Mouse (Mus musculus) thymus, postnatal 0 days (tissue): ENCODE measurements around the gene Avpr1a. TPM values are rescaled to one million over a fixed set of nuclear protein-coding genes. Genes with fewer than 3 reads are reported as not detected.

Experiments used
- DNase-seq: peaks from one replicate; pipeline ENCODE4 v3.0.0-alpha.2; 2015; ENCODE audit warnings: low spot score
- polyA plus RNA-seq: library from polyadenylated mRNA; unstranded; fragments of >200 nt; fragmentation: Nextera tagmentation; extraction: Ambion mirVana; gene quantifications from 2 replicates; pipeline ENCODE4 v1.2.1, GENCODE M21; 2015

The Avpr1a gene
- 0.90 and 1.5 TPM in 2 replicates for polyA plus RNA-seq

DNA sequence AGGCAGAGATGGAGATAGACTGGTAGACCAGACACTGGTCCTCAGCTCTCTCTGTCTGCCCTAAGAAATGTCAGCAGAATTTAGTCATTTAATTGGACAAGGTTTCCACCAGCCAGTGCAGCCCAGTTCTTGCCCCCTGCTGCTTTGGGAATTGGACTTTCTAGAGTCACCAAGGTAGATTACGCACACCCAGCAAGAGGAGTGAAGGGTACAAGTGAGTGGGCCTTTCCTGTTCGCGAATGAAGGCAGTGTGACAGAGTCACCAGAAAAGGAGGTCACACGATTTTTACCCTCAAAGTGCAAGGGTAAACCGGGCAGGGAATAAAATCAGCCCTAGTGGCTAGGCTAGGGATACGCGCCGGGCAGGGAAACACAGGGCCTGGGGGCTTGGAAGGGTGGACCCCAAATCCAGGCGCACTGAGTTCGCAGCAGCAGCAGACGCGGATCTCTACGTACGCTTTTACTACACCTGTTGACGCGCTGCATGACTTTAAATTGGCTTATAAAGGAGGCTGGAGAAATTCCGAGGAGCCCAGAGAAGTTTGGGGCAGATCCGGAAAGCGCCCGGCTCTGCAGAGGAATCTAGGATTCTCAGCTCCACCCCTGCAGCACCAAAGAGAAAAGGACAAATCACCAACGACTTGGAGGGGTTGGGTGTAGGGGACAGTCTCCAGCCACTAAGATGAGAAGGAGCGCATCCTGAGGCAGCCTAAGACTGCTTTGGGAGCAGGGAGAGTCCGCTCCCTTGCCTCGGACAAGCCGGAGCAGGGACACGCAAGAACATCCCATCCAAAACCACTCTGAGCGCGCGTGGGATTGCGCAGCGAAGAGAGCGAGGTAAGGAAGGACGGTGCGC, at the start of gene Avpr1a:
Avpr1a (plus strand) TSS at position 639 of the 856 bp plus-strand sequence.
- peak; percentile 2 for DNase-seq

DNA sequence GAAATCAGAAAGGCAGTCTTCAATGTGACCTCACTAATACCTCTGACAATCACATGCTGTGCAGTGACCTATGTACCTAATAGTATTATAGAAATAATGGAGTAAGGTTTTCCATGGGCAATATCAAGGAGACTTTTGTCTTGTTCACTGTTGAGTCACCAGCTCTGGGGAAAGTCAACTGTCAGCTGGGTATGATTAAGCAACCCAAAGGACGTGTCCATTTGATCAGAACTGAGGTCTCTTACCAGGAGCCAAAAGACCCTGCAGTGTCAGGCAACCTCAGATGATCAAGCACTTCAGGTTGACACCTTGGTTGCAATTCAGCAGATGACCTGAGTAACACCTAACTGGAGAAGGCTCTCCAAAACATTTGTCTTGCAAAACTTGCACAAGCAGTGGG, 46.0 kb upstream of the Avpr1a start:
- no peak for DNase-seq

DNA sequence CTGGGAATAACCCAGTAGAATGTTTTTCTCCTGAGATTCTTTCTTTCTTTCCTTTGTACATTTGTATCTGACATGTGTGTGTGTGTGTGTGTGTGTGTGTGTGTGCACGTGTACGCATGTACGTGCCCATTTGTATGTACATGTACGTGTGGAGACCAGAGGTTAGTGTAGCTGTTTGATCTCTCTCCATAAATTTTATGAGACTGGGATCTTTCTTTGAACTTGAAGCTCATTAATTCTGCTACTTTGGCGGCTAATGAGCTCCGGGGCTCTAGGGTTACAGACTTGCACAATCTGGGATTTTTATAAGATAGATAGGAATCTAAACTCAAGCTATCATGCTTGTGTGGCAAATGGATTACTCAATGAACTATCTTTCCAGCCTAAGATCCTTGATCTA, 42.0 kb upstream of the Avpr1a start:
- DNase-seq: no peak

DNA sequence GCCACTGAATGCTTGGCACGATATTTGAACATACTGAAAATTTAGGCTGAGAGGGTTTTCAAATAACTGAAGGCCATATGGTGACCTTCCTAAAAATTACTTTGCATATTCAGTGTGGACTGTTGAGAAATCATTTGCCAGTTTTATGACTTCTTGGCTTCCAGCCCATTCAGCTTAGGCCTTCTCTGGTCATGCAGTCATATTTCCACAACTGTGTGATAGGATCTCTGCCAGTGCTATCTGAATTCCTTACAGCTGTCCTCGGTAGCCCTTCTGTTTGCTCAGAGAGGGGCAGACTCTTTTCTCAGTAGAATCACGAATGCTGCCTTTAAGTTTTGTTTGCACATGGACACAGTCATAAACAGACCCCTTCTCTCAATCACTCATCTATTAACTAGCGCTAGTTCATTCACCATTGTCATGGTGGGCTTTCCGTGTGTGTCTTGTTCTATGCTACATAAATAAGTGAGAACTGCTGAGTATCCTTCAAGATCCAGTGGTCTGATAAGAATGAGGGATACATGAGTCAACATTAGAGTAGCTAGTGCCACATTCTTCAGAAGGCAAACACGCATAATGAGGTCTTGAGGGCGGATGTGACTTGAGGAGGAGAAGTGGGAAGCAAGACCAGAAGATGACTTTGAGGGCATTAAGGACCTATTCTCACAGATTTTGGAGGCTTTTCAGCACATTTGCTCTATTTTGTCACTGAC, 39.4 kb upstream of the Avpr1a start:
- no peak for DNase-seq

DNA sequence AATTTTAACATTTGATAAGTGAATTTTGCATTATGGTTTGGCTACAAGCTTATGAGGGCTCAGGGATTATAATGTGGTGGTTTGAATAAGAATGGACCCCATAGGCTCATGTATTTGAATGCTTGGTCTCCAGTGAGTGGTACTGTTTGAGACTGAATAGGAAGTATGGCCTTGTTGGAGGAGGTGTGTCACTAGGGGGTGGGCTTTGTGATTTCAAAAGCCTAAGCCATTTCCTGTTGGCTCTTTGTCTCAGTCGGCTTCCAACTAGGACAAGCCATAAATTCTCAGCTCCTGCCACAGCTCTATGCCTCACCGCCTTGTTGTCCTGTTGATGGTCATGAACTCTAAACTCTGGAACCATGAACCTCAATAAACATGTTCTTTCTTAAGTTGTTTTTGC, 37.5 kb upstream of the Avpr1a start:
- DNase-seq: no peak

DNA sequence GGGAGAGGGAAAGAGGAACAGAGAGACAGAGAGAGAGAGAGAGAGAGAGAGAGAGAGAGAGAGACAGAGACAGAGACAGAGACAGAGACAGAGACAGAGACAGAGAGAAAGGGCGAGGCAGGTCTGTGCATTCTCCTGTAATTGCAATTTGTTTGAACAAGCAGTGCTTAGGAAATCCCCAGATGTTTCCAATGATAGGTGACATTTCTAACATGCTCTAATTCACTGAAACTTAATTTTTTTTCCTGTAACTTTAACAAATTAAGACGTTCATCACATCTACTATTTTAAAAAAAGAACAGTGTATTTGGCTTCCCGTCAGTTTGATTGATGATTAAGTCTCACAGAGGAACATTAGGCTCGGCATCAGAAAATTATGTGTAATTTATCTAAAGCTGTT, 15.6 kb upstream of the Avpr1a start:
- no peak for DNase-seq

DNA sequence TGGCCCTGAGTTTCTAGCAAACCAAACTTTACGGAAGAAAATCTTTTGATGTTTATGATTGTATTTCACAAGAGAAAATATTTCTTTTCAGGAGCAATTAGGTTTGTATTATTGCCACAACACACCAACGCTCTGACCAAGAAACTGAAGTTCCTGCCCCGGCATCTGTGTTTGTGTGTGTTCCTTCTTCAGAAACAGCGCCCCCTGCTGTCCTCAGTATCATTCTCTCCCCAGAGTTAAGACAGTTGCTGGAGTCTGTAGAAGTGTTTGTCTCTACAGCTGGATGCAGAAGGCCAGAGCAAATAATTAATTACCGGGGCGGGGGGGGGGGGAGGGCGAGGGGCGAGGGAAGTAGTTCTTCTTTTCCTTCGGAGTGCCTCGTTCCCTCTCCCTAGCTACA, 1.0 kb upstream of the Avpr1a start:
- DNase-seq: peak; percentile 55

DNA sequence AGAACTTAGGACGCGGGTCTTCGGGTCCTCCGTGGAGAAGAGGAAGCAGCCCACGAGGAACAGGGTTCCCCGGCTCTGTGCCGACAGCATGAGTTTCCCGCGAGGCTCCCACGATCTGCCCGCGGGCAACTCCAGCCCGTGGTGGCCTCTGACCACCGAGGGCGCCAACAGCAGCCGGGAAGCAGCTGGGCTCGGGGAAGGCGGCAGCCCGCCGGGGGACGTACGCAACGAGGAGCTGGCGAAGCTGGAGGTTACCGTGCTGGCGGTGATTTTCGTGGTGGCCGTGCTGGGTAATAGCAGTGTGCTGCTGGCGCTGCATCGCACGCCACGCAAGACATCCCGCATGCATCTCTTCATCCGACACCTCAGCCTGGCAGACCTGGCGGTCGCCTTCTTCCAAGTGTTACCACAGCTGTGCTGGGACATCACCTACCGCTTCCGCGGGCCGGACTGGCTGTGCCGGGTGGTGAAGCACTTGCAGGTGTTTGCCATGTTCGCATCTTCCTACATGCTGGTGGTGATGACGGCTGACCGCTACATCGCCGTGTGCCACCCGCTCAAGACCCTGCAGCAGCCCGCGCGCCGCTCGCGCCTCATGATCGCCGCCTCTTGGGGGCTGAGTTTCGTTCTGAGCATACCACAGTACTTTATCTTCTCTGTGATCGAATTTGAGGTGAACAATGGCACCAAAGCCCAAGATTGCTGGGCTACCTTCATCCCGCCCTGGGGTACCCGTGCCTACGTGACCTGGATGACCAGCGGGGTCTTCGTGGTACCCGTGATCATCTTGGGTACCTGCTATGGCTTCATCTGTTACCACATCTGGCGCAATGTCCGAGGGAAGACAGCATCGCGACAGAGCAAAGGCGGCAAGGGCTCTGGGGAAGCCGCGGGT, 665 bp downstream of the Avpr1a start:
- no peak for DNase-seq

DNA sequence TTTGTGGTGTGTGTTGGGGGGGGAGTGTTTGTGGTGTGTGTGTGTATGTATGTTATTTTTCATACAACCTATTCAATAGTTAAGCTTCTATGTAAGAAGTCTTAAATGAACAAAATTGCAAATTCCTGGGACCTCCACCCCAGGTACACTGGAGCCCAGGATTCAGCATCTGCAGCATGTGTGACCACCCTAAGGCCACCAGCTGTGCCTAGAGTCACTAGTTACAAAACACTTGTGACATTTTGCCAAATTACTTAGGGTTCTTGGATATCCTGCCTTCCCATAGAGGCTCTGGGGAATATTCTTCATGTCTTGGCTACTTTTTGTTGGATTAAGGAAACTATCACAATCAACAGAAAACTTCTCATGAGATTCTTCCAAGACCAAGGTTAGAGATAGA, 1.6 kb downstream of the Avpr1a start:
- DNase-seq: no peak

DNA sequence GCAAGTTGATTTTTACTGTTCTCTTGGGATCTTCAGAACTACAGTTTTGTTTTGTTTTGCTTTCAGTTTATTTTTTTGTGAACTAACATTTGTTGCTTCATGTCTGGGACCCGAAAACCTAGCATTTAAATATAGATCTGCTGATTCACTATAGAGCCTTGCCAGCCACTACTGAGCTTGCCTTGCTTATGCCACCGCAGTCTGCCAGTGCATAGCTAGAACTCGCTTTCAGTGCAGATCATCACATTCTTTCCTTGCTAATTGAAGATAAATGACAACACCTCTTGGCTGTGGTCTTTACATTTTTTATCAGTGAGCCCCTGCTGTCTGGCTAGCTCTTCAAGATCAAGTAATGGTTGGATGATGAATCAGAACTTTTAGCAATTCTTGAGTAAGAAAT, 5.2 kb downstream of the Avpr1a start:
- no peak for DNase-seq

DNA sequence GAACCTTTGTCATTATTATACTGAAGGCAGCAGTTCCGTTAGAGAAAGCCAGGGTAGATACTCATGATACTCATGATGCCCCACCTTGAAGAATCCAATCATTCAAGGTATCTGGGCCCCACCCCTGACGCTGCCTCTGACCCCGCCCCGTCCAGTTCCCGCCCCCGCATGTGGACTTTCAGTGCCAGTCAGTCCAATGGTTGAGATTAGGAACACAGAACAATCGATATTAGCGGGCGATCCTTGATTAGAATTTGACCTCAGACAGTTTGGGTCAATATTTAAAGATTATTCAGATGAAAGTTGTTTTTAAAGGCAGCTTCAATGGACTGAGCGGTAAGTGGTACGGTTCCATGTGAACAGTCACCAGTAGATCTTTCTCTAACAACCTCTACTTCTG, 7.5 kb downstream of the Avpr1a start:
- no peak for DNase-seq

DNA sequence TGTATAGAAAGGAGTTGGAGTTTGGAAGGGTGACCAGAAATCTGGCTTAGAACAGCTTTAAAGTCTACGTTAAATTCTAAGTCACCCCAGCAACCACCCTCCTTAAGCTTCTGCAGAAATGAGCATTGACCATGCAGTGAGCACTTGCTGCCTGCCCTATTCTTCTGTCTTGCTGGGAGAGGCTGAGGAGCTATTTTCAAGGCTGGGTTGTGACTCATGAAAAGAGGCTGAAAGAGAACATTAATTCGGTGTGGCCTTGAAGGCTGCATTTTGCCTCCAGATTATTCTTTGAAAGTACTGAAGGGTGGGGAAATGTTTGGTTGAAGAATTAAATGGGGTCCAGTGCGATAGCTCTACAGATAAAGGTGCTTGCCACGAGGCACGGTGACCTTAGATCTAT, 28.5 kb downstream of the Avpr1a start:
- DNase-seq: no peak

DNA sequence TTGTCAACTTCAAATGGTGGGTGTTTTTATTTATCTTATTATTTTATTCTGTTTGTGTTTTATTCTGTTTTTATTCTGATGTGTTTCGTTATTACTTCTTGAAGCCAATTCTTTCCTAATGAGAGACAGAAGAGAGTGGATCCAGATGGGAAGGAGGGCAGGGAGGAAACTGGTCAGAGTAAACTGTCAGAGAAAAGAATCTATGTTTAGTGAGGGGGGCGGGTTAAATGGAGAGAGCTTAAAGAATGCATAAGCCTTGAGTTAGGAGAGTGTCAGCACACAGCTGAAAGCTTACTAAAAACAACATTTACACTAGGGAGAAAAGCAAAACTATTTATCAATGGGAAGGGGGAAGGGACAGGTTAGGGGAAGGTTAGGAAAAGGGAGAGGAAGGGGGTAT, 50.3 kb downstream of the Avpr1a start:
- no peak for DNase-seq

DNA sequence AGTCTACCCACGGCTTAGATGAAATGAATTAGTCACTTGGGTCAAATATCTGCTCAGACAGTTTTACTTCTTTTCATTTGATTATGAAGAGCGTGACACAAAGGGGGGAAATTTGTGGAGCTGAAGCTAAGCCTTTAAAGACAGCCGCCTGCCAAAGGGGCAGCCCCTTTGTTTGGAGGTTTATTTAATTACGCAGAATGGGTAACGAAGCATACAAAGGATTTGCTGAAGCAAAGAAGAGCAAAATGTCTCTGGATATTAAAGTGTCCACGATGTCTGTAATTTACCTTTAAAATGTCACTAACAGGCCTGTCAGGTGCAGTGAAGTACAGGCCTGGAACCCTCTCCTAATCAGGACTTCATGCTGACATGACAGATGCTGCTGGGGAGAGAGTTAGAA, 51.0 kb downstream of the Avpr1a start:
- DNase-seq: no peak

Other genes with a start within 250 kb of the Avpr1a start
- gene Ppm1h, start 230.3 kb downstream of the Avpr1a start, polyA plus RNA-seq: 55.6 and 67.8 TPM in 2 replicates